Mouse (Mus musculus): ENCODE data around the gene Rhox10. TPM values are rescaled to one million over a fixed set of nuclear protein-coding genes. Genes with fewer than 3 reads are reported as not detected.
"Not testable (repeated sequence)": the region's sequence is repeated elsewhere in the genome, so short reads cannot be mapped to it uniquely, and the experiment has no call there.

The Rhox10 gene
- polyA plus RNA-seq (2012; rRNA removed): not detected in 2 replicates

- DNase-seq (ENCODE audit: low read depth in 1 of 2, low spot score in 2 of 2): no peak
- 92% methylated on average over 11 of the region's 11 CpGs for WGBS
- TF ChIP-seq CTCF (IDR thresholded peaks at IDR 0.05; ENCODE audit: extremely low read depth, insufficient read depth, insufficient read length, insufficient replicate concordance): no peak
- no peak for TF ChIP-seq POLR2A (IDR thresholded peaks at IDR 0.05; ENCODE audit: low read depth, low read length)
- H3K27ac ChIP-seq (ENCODE audit: insufficient read depth, low read length): no peak within 1 kb of the TSS
- H3K27me3 ChIP-seq (ENCODE audit: control insufficient read depth, insufficient read depth, low read length): no peaks in the 10 kb centered on the region
- no peaks in the 10 kb centered on the region for H3K36me3 ChIP-seq (ENCODE audit: control insufficient read depth, insufficient read depth, low read length)
- no peaks in the 10 kb centered on the region for H3K4me1 ChIP-seq (ENCODE audit: control insufficient read depth, insufficient read depth, insufficient read length)
- H3K4me3 ChIP-seq (ENCODE audit: extremely low read depth, insufficient read depth, insufficient read length): no peak within 1 kb of the TSS
Observed at GRCm38 (mm10) chrX:38066175-38066574, at the start of gene Rhox10. Gene Rhox10 (plus strand): TSS chrX:38066475.

DNA sequence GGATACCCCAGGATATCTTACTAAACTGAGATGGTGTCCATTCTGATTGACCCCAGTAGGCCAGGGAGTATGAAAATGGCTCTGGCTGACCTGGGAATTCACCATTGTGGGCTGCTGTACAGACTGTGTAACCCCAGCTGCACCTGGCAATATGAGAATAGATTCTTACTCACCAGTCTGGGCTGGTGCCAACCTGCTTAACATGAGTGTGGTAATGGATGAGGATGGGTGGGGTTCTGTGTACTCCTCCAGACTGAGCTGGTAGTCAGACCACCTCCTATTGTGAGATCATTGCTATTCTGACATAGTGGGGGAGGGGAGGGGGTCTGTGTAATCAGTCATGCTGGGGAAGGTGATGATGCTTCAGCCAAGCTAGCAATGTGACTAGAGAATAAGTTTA, 47.7 kb upstream of the Rhox10 start, which contains the start of gene Btg1-ps1:
Gene Btg1-ps1 (minus strand): TSS at position 219 of the 400 bp plus-strand sequence.
- H3K27ac ChIP-seq (ENCODE audit: insufficient read depth, low read length); H3K4me3 ChIP-seq (ENCODE audit: extremely low read depth, insufficient read depth, insufficient read length); H3K4me1 ChIP-seq (ENCODE audit: control insufficient read depth, insufficient read depth, insufficient read length); H3K36me3 ChIP-seq (ENCODE audit: control insufficient read depth, insufficient read depth, low read length); H3K27me3 ChIP-seq (ENCODE audit: control insufficient read depth, insufficient read depth, low read length); DNase-seq (ENCODE audit: low read depth in 1 of 2, low spot score in 2 of 2): not testable (repeated sequence)

GRCm38 (mm10) chrX:38033841-38034240, 32.4 kb upstream of the Rhox10 start:
- Histone ChIP-seq H3K4me3 (ENCODE audit: extremely low read depth, insufficient read depth, insufficient read length) (no peak overlapping the region), H3K27me3 (ENCODE audit: control insufficient read depth, insufficient read depth, low read length) (no peaks in the 10 kb centered on the region), H3K36me3 (ENCODE audit: control insufficient read depth, insufficient read depth, low read length) (no peaks in the 10 kb centered on the region), H3K27ac (ENCODE audit: insufficient read depth, low read length) (no peak overlapping the region), H3K4me1 (ENCODE audit: control insufficient read depth, insufficient read depth, insufficient read length) (no peaks in the 10 kb centered on the region)
- DNase-seq (ENCODE audit: low read depth in 1 of 2, low spot score in 2 of 2): no peak
- no peak for TF ChIP-seq POLR2A (IDR thresholded peaks at IDR 0.05; ENCODE audit: low read depth, low read length)
- no peak for TF ChIP-seq CTCF (IDR thresholded peaks at IDR 0.05; ENCODE audit: extremely low read depth, insufficient read depth, insufficient read length, insufficient replicate concordance)
- 74% methylated on average over 2 of the region's 2 CpGs for WGBS

DNA sequence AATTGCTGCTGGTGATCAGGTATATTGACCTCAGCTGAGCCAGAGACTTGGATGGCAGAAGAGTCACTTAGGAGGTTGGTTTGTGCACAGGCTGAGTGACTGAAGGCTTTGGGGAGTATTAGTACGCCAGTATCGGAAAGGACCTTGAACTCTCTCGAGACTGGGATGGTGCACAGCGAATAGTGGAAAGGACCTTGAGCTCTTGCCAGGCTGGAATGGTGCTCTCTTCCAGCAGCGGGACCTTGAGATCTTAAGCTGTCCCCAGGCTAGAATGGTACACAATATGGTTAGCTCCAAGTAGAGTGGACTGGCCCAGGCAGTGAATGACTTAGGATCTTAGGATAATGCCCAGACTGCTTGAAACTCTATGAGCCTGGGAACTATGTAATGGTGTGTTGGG, 26.6 kb upstream of the Rhox10 start:
- Histone ChIP-seq H3K27me3 (ENCODE audit: control insufficient read depth, insufficient read depth, low read length) (no peaks in the 10 kb centered on the region), H3K36me3 (ENCODE audit: control insufficient read depth, insufficient read depth, low read length) (no peaks in the 10 kb centered on the region), H3K27ac (ENCODE audit: insufficient read depth, low read length) (no peak overlapping the region), H3K4me3 (ENCODE audit: extremely low read depth, insufficient read depth, insufficient read length) (no peak overlapping the region), H3K4me1 (ENCODE audit: control insufficient read depth, insufficient read depth, insufficient read length) (no peaks in the 10 kb centered on the region)
- no peak for DNase-seq (ENCODE audit: low read depth in 1 of 2, low spot score in 2 of 2)
- WGBS: 86% methylated on average over 5 of the region's 5 CpGs
- no peak for TF ChIP-seq POLR2A (IDR thresholded peaks at IDR 0.05; ENCODE audit: low read depth, low read length)
- TF ChIP-seq CTCF (IDR thresholded peaks at IDR 0.05; ENCODE audit: extremely low read depth, insufficient read depth, insufficient read length, insufficient replicate concordance): no peak

DNA sequence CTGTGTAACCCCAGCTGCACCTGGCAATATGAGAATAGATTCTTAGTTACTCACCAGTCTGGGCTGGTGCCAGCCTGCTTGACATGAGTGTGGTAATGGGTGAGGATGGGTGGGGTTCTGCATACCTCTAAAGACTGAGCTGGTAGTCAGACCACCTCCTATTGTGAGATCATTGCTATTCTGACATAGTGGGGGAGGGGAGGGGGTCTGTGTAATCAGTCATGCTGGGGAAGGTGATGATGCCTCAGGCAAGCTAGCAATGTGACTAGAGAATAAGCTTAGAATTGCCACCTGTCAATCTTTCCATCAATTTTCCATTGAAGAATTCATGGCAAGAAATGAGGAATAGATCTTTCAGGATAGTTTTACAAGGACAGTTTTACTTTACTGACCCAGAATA, 23.3 kb upstream of the Rhox10 start, which contains the start of gene Btg1-ps2:
Gene Btg1-ps2 (minus strand): TSS at position 101 of the 400 bp plus-strand sequence.
- H3K27me3 ChIP-seq (ENCODE audit: control insufficient read depth, insufficient read depth, low read length); DNase-seq (ENCODE audit: low read depth in 1 of 2, low spot score in 2 of 2); H3K36me3 ChIP-seq (ENCODE audit: control insufficient read depth, insufficient read depth, low read length); H3K27ac ChIP-seq (ENCODE audit: insufficient read depth, low read length); H3K4me3 ChIP-seq (ENCODE audit: extremely low read depth, insufficient read depth, insufficient read length); H3K4me1 ChIP-seq (ENCODE audit: control insufficient read depth, insufficient read depth, insufficient read length): not testable (repeated sequence)

DNA sequence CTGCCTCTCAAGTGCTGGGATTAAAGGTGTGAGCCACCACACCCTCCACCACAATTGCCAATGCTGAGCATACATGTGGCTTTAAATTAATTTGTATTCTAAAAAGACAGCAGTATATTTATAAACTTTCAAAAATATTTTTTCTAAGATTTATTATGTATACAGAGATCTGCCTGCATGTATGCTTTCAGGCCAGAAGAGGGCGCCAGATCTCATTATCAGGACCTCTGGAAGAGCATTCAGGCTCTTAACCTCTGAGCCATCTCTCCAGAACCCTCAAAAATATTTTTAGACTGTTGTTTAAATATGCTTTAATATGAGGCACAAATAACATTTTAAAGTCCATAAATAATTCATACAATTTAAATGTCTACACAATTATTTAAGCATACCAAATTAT, 4.7 kb upstream of the Rhox10 start:
- Histone ChIP-seq H3K4me1 (ENCODE audit: control insufficient read depth, insufficient read depth, insufficient read length) (no peaks in the 10 kb centered on the region), H3K4me3 (ENCODE audit: extremely low read depth, insufficient read depth, insufficient read length) (no peak overlapping the region), H3K27ac (ENCODE audit: insufficient read depth, low read length) (no peak overlapping the region), H3K36me3 (ENCODE audit: control insufficient read depth, insufficient read depth, low read length) (no peaks in the 10 kb centered on the region), H3K27me3 (ENCODE audit: control insufficient read depth, insufficient read depth, low read length) (no peaks in the 10 kb centered on the region)
- 4% methylated on average over 1 of the region's 1 CpGs for WGBS
- TF ChIP-seq CTCF (IDR thresholded peaks at IDR 0.05; ENCODE audit: extremely low read depth, insufficient read depth, insufficient read length, insufficient replicate concordance) (no peak), POLR2A (IDR thresholded peaks at IDR 0.05; ENCODE audit: low read depth, low read length) (no peak)
- DNase-seq (ENCODE audit: low read depth in 1 of 2, low spot score in 2 of 2): no peak

DNA sequence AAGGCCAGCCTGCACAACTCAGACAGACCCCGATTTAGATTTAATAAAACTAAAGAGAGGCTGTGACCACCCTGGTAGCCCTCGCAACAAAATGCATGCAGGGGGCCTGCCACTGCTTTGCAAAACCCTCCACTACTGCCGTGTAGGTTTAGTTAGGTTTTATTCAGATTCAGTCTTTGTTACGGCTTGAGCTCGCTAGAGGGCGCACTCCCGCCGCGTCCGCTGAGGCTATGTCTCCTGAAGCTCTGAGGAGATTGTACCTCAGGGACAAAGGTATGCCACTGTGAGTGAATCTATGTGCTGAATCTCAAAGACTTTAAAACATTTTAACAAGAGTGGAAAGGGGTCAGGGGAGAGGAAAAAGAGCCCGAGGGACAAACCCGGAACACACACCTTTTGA, 18.0 kb downstream of the Rhox10 start:
- TF ChIP-seq POLR2A (IDR thresholded peaks at IDR 0.05; ENCODE audit: low read depth, low read length) (no peak), CTCF (IDR thresholded peaks at IDR 0.05; ENCODE audit: extremely low read depth, insufficient read depth, insufficient read length, insufficient replicate concordance) (peak; percentile 30; the same call in 1 of the 2 replicates)
- peak in 1 of 2 experiments; percentile 3 for DNase-seq (ENCODE audit: low read depth in 1 of 2, low spot score in 2 of 2)
- WGBS: 25% methylated on average over 12 of the region's 12 CpGs

More for the DNA sequence above, 18.0 kb downstream of the Rhox10 start:
- Histone ChIP-seq H3K27me3 (ENCODE audit: control insufficient read depth, insufficient read depth, low read length) (no peaks in the 10 kb centered on the region), H3K4me3 (ENCODE audit: extremely low read depth, insufficient read depth, insufficient read length) (no peak overlapping the region), H3K27ac (ENCODE audit: insufficient read depth, low read length) (no peak overlapping the region), H3K36me3 (ENCODE audit: control insufficient read depth, insufficient read depth, low read length) (no peaks in the 10 kb centered on the region), H3K4me1 (ENCODE audit: control insufficient read depth, insufficient read depth, insufficient read length) (no peaks in the 10 kb centered on the region)

Measured in spleen, adult 2 months (tissue).